Mouse (Mus musculus) spleen, adult 2 months (tissue): ENCODE results near the gene Rps4x.

Experiments
- CTCF ChIP-seq: fragments of 200-500 bp; IDR thresholded peaks from 2 replicates; pipeline ENCODE4 v1.5.1; 2011; ENCODE audit warnings: mild to moderate bottlenecking, inconsistent platforms; ENCODE audit not compliant: insufficient read depth, insufficient read length, insufficient replicate concordance; ENCODE audit errors: extremely low read depth
- POLR2A ChIP-seq: fragments of 200-500 bp; IDR thresholded peaks from 2 replicates; pipeline ENCODE4 v1.6.1; 2011; ENCODE audit warnings: low read depth, low read length, inconsistent platforms

GRCm38 (mm10) chrX:102175538-102176287, 13.5 kb downstream of the Rps4x start:
- TF ChIP-seq POLR2A (no peak), CTCF (no peak)
